Mouse (Mus musculus) kidney, postnatal 14 days (tissue): Measurements from ENCODE around the gene Ripply1.
A peak's percentile ranks its signal among the peaks of the same experiment; 100 is the strongest.
"Not testable (repeated sequence)": the region's sequence is repeated elsewhere in the genome, so short reads cannot be mapped to it uniquely, and the experiment has no call there.

Experiments used
- DNase-seq: peaks from one replicate; pipeline ENCODE4 v3.0.0; 2022; ENCODE audit warnings: mixed read lengths

Ripply1 gene

DNA sequence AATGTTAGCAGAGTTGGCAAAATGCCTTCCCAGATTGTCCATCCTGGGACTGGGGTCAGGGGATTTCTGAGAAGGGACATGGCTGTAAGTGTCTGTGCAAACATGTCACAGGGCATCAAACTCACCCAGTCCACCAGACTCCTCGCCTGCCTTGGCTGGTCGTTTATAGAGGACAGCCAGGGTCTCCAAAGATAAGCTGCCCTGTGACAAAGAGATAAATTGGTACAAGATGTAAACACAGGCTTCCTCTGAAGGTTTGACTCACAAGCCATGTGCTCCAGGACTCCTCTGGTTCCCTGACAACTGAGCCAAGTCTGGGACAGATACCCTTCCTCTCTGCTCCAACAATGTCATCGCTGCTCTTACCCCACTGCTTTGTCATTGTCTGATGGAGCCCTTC lies 1.2 kb downstream of the Ripply1 start:
- DNase-seq, result no peak

DNA sequence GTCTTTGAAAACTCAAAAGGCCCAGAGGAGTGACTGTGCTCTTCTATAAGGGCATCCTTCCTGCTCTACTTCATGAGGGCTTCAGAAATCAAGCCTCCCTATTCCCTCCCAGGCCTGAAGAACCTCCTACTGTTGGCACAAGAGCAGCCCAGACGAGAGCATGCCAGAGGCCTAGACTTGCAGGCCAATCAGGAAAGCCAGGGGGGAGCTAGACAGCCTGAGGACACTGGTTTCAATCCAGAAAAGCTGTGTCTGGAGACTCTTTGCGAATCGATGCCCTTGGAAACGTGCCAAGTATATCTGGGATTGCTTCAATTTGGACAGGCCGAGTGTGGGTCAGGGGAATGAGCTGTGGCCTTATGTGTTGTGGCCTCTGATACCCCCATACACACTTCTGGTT lies 2.8 kb downstream of the Ripply1 start:
- no peak for DNase-seq

DNA sequence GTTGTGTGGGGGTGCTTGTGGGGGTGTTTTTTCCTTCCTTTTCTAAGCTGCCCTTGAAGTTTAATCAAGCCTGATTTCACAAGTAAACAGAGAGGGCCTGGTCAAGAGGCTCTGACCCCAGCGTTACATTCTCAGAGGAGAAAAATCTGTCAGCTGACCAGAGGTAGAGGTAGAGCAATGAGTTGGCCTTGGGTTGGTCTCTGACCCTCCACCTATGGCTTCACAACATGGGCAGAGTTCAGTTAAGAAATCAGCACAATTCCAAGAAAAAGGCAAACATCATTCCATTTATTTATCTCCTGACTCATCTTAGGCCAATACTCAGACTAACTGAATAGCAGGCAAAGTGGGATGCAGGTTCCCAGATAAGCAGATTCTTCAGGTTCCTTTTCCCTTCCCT lies 3.3 kb downstream of the Ripply1 start:
- no peak for DNase-seq

DNA sequence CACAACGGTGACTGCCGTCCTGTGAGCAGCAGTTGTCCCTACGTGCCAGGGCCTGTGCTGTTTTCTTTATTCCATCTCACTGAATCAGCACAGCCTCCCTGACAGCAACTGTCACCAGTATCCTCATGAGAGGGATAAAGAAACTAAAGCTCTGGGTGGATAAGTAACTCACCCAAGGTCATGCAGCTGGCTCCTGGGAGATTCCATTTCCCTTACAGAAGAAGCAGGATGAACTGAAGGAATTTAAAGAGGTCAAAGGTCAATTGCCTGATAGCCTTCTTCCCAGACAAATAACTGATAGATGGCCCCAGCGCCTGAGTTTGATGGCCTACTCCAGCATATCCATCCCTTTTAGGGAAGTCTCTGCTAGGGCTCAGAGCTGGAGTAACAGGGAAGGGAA lies 4.8 kb downstream of the Ripply1 start:
- DNase-seq, result peak; percentile 4

DNA sequence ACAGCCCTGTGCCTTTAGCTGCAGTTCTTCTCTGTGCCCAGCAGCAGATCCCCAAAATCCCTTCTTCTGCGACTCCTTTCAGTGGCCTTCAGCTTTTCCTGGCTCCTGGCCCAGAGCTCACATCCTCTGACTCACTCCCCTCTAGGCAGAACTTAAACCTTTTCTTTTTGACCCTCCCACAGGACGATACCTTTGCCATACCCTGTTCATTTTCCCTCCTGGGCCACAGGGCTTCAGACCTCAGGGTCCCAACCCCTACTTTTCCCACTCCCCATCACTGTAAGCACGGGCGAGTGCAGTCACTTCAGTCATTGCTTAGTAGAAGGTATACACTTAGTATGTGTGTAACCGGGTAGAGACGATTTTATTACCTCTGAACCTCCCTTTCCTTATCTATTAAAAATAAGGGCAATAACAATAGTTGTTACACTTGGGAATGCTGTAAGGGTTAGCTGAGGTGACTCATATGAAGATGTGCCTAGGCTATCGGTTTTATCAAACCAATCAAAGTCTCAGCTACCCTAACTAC lies 7.0 kb downstream of the Ripply1 start:
- peak; percentile 14 for DNase-seq

DNA sequence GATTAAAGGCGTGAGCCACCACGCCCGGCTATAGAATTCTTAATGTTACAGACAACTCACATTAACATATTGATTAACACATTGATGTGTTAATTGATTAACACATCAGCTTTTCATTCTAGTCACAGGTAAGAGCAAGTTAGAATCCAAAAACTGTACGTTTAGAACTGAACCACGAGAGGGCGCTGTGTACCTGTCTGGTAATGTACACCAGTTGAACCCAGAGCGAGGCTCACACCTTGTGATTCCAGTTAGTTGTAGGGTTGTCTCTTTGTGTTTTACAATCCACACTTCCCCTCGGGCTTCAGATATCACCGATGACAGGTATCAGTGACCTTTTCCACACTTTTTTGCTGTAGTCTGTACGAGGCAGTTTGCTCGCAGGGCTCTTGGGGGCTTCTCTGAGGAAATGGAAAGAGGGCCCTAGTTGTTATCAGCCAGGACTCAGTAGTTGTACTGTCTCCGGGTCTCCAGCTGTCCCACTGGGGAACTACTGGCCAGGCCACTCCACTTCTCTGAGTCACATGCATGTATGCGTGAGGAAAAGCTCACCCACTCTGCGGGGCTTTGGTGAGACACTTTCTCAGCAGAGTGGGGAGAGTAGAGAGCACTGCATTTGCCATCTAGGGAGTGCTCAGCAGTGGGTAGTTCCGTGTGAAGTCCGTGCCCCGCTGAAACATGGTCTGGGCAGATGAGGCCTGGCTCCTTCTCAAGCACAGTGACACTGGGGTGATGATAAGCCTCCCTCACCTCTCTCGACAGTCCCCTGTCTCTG lies 7.7 kb downstream of the Ripply1 start:
- peak; percentile 56 for DNase-seq

DNA sequence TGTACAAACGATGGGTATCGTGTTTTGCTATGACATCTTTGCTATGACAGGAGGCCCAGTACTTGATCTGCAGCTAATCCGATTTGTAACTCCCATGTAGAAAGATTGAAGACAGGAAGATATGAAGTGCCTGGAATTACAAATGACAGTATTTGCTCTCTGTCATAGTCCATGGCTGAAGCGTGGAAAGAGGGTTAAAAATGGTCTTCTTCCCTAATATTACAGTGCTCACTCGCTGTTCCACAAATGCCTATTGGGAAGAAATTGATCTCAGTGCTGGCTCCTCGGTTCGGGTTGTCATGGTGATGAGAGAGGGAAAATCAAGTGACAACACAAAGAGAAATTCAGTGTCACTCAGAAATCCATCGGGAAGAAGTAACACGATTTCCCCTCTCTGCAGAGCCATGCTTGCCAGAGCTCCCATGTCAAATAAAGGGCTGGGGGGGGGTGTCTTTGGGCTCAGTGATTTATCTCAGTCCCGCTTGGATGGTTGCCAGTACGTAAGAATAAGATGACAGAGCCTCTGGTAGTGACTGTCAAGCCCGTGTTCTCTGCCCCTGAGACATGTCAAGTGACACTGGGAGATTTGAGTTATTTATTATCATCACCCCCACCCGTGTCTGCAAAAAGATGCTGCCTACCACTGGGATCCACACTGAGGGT lies 12.0 kb downstream of the Ripply1 start:
- DNase-seq, result no peak

DNA sequence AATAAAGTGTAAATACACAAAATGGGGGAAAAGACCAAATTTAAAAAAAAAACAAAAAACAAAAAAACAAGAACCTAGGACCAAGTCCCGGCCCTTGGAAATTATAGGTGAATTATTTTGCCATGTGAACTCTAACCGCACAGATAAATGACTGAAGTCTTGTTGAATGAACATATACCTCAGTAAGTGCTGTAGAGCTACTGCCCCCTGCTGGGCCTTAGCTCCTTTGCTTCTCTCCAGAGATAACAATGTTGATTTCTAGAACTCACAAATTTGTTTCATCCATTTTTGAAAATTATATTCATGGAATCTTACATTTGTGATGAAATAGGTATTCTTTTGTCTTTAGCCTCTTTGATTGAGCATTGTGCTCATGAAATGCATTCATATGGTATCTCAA lies 19.6 kb downstream of the Ripply1 start:
- peak; percentile 13 for DNase-seq

DNA sequence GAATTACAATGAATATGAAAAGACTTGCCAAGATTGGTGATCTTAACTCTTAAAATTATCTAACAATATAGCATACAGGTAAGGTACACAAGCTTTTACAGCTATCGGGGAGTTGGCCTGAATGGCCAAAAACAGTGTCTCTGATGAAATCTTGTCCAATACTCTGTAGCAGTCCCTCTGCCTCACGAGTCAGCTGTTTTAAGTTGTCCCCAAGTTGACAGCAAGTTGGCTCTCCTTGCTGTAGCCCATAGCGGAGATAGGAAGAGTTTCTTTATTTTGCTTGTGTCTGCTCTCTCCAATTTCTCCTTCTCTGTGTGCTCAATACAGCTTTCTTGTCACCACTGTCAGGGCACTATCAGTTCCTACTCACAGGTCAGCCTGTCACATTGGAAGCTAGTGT lies 23.5 kb downstream of the Ripply1 start:
- DNase-seq, result not testable (repeated sequence)

DNA sequence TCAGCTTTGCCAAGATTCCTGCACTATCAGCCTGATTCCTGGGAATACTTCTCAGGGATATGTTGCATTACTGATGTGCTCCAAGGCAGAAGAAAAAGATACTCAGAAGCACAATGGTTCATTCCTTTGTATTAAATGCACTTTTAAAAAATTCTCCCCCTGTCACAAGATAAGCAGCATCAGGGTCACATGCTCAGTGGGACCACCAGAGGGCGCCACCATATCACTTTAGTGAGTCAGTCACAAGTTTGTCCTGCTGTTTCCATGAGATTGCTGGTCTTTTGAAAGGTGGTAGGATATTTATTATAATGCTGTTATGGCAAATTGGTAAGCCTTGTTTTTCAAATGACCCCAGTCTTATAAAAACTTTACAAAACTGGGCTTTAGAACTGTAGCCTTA lies 30.3 kb downstream of the Ripply1 start:
- DNase-seq, result peak; percentile 31

DNA sequence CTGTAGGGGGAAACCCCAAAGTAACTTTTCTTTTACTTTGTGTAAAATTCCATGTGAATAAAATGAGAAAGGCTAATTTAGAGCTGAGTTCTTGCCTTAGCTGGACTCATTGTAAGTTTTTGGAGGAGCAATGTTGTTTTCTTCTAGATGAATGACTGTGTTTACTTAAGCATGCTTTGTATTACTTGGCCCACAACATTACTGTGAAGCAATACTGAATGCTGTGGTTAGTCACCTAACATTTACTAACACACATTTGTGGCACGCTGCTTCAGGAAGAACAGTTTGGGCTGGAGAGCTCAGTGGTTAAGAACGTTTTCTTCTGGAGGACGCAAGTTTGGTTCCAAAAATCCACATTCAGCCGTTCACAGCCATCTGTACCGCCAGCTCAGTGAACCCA lies 45.1 kb downstream of the Ripply1 start:
- no peak for DNase-seq

DNA sequence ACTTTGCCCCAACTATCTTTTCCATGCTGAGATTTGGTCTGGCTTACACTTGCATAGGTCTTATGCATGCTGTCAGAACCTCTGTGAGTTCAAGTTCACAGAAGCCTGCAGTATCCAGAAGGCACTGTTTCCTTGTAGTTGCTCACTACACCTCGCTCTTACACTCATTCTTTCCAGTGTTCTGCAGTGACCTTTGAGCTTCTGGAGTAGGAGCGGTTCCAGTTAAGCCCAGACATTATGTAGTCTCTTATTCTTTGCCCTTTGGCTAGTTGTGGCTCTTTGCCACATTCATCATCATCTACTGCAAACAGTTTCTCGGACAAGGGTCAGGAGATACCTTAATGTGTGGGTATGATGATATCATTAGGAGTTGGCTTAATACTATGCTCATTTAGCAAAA lies 51.6 kb downstream of the Ripply1 start:
- peak; percentile 13 for DNase-seq
